Mouse (Mus musculus) heart, postnatal 10 days (tissue): ENCODE results near the gene Glod4. TPM values are rescaled to one million over a fixed set of nuclear protein-coding genes. Genes with fewer than 3 reads are reported as not detected.
"Not testable (repeated sequence)": the region's sequence is repeated elsewhere in the genome, so short reads cannot be mapped to it uniquely, and the experiment has no call there.

ENCODE experiments used
- DNase-seq, 2 experiments: peaks; one replicate each; pipeline ENCODE4 v3.0.0; 2021
- intact Hi-C: fragments of 180-260 bp; cut with DNase I; formaldehyde crosslinking; loops from one replicate; pipeline ENCODE4 v1.15.1; 2025
- total RNA-seq, 2 experiments: library from RNA; stranded (reverse); gene quantifications; 2 replicates each; pipeline ENCODE4 v1.2.3; 2021

Gene Glod4
- total RNA-seq, 2 experiments from 2014 or later: 51.3 to 53.7 TPM

DNA sequence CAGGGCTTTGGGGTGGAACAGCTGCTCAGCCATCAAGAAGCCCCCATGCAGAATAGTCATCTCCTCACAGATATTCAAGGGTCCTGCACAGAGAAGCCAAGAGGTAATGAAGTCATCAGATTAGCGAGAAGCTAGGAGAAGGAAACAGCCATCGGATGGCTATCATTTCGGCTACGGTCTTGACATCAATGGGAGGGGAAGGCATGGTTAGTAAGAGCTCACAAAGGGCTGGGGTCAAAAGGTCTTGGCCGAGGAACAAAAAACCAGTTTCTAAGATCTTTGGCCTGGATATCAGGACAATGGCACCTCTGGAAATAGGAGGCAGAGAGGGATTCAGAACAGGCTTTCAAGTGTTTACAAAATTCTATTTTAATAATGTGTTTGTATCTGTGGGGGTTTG, 29.7 kb downstream of the Glod4 start:
- no peak for DNase-seq
- intact Hi-C loops: no loop called here

DNA sequence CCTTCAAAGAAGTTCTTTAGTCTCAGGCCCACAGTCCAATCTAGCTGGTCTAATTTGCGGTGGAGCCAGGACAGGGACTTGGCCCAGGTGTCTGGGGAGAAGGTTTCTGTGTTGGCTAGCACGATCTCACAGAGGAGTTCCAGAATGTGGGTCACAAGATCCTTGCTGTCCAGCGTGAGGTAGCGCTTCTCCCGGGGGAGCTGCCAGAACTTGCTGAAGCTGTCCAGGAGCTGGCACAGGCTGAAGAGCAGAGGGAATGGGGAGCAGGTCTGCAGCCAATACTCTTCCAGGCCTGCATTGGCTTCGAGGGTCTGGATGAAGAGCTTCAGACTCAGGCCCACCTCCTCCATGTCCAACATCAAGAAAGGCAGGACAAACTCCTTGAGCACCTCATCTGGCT, 31.9 kb downstream of the Glod4 start:
- intact Hi-C loops, DNase-seq: not testable (repeated sequence)

DNA sequence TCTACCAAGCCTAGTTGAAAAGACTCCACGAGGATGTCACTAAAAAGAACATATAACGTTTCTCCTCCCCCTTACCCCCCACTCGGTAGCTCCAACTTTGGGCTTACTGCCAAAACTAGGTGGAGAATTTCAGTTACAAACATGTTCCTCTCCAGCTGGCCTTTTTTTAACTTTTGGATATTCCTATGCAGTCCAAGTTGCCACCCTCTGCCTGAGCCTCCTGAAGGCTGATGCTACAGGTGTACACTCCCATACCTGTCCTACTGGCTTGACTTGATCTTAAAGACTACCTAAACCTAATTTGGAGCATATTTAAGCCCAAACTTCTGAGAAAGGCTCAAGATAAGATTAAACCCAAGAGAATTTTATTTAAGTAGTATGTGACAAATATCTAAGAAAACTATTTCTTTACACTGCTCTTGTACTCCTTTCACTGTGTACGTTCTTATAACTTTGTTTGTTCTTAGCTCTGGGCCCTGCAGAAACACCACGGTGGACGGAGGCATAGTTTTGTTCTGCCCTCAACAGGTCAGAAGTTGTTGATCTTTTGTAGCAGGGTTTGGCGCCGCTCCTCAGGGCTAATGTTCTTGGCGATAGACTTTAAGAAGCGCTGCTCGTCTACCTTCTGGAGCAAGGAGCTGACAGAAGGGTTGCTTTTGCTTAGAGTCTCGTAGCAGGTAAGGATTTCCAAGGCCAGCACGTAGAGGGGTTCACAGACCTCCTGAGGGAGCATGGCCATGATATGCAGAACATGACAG, 33.1 kb downstream of the Glod4 start:
- no peak for DNase-seq
- intact Hi-C loops: no loop called here

DNA sequence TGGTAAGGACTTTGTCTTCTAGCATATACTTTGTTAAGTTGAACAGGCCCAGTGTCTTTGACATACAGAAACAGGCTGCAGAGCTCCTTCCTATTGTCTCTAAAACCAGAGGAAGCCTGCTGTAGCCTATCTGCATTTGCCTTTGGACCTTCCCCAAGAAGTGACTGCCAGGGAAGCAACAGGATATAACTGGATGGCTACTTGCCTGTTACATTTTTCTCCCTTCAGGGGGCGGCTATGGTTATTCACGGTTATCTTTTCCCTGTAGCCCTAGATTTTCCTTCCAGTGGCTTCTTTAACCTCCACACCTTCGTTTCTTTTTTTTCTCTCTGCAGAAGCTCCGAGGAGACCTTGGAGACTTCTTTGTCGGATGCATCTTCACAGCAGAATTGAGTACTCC, 36.7 kb downstream of the Glod4 start:
- intact Hi-C loops: no loop called here
- peak; percentile 40 to 43 for DNase-seq

DNA sequence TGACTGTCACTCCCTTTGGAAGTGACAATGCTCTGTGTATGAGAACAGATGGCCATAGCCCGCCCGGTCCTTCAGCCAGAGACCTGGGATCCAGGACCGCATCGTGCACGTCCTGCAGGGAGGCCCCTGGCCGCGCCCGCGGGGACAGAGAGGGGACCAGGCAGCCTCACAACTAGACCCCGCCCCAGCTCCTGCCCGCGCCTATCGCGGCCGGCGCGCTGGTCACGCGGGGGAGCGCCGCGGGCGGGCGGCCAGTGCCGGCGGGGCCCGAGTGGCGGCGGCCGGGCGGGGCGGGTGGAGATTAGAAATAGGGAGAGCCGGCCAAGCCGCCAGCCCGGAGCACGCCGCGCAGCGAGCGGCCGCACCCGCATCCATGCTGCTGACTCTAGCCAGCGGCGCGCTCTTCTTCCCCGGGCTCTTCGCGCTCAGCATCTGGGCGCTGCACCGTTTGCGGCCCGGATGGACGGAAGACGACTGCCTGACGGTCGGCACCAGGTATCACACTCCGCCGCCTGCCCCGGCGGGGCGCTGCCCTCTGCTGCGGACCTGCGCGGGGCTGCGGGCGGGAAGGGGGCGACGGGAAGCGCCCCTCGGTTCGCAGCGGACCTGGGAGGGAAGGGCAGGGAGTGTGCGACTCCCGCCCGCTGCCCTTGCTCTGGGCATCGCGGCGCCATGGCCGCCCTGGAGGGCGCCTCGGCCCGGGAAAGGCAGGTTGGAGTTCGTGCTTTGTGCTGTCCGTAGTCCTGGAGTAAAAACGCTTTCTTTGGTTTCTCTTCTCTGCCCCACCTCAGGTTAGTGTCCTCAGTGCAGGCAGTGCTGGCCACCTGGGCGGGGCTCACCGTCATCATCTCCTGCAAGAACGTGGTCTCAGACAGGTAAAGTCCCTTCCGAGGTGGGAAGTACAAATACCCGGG, 41.5 kb downstream of the Glod4 start:
- DNase-seq: peak; percentile 88 to 91
- intact Hi-C loops: no loop called here

DNA sequence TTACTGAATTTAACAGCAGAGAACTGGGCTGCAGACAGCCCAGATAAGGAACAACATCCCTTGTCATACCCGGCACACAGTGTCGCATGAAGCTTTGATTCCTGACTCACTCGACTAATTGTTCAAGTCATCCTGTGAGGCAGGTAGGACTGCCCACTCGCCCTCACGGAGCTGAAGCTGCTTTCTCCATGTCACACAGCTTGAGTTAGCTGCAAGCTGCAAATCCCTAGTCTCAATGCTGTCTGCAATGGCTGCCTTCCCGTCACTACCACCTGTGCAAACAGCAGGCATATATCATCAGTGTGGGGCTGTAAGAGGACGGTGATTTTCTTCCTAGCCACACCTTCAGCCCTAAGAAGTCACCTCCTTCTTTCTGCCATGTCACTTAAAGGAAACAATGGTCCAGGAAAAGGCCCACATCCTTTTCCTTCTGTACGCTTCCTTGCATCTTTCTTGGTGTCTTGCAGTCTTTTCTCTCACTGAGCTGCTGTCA, 46.5 kb downstream of the Glod4 start:
- no peak for DNase-seq
- intact Hi-C loops: no loop called here

DNA sequence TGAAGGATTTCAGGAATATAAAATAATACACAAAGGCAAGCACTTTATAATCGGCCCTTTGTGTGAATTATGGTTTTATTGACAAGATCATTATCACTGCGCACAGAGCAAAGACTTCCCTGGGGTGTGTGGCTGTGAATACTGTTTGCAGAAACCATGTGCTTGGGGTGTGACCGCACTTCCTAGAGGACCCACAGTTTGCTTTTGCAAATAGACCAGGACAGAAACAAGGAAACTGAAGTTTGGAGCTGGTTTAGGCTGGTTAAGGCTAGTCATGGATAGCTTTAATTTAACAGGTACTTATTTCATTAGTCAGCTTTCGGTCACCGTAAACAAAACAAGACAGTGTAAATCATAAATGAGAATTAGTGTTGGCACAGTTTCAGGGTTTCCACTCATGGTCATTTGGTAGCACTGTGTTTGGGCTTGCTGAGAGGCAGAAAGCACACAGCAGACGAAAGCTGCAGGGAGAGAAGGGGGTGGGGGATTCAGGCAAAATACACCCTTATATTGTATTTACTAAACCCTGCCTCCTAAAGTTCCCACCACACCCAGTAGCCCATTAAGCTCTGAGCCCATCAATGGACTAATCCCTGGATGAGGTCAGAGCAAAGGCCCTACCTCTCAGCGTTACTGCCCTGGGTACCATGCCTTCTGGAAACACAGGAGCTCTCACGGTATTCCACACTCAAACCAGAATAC, 47.1 kb downstream of the Glod4 start:
- DNase-seq: no peak
- intact Hi-C loops: no loop called here

DNA sequence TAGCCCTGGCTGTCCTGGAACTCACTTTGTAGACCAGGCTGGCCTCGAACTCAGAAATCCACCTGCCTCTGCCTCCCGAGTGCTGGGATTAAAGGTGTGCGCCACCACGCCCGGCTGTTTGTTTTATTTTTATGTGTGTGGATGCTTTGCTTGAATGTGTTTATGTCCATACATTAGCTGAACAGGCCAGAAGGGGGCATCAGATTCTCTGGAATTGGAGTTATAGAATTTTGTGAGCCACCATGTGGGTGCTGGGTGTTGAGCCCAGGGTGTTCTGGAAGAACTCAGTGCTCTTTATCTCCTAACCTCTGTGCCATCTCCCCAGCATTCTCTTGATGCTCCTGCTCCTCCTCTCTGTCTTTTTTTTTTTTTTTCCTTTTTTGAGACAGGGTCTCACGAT, 56.6 kb downstream of the Glod4 start:
- intact Hi-C loops: no loop called here
- no peak for DNase-seq

DNA sequence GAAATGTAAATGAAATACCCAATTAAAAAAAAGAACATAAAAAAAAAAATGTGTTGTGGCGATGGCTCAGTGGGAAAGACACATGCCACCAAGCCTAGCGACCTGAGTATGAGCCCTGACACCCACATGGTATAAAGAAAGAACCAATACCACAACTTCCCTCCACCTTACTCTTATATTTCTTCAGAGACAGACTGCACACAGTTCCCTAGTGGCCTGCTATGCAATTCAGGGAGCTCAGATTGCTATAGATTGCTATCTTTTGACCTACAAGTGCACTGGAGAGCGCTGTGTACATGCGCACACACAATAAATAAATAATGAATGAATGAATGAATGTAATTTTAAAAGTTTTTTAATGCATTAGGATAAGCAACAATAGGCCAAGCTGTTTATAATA, 59.8 kb downstream of the Glod4 start:
- intact Hi-C loops: no loop called here
- no peak for DNase-seq

DNA sequence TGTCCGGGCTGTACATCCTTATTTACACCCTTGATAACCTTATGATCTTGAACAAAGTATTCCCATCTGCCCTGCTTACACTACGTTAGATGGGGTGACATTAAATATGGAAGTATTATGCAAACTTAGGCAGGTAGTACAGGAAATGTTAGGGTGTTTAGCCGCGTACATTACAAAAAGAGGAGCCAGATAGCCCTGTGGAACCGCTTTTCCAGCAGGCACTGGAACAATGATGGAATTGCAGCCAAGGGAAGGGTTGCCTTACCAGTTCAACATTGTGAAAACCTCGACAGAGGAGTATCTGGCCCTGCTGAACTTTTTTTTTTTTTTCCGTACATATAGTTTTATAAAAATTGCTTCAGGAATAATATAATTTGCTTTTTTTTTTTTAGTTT, 63.4 kb downstream of the Glod4 start:
- intact Hi-C loops: no loop called here
- DNase-seq: no peak

DNA sequence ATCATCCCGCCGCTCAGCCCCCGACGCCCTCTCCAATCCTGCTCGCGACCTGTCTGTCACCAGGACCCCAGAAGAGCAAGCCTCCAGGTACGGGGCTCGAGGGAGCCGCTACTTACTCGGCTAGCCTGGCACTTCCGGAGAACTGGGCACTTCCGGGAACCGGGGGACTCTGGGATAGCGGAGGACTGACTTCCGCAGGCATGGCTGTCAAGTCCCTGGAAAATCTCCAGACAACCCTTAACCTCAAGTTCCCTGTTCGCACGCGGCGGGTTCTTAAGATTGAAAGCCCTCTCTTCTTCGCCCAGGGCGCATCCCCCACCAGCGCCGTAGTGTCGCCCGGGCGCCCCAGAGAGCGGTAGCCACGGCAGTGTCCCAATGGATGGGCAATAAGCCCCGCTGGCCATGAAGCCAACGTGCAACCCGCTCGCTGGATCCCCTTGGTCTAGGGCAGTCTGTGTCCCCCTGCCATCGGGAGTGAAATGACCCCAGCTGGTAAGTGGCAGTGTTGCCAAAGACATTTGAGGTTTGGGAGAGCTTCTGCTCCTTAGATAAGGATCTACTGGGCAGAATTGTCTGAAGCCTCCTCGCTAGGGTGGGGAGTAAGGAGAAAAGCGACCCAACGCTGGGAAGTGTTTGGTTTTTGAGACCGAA, 63.9 kb downstream of the Glod4 start, which contains the start of the genes Vps53 and Fam57a:
TSS of gene Vps53 (minus strand) at position 153 of the 651 bp plus-strand sequence.
TSS of gene Fam57a (plus strand) at position 177 of the 651 bp plus-strand sequence.
- DNase-seq: peak; percentile 90 to 93
- intact Hi-C loops: loop anchor here (1.0 kb wide), 1 partner anchor 38 kb away; the partner anchor contains the start of genes Dbil5 and Gemin4

DNA sequence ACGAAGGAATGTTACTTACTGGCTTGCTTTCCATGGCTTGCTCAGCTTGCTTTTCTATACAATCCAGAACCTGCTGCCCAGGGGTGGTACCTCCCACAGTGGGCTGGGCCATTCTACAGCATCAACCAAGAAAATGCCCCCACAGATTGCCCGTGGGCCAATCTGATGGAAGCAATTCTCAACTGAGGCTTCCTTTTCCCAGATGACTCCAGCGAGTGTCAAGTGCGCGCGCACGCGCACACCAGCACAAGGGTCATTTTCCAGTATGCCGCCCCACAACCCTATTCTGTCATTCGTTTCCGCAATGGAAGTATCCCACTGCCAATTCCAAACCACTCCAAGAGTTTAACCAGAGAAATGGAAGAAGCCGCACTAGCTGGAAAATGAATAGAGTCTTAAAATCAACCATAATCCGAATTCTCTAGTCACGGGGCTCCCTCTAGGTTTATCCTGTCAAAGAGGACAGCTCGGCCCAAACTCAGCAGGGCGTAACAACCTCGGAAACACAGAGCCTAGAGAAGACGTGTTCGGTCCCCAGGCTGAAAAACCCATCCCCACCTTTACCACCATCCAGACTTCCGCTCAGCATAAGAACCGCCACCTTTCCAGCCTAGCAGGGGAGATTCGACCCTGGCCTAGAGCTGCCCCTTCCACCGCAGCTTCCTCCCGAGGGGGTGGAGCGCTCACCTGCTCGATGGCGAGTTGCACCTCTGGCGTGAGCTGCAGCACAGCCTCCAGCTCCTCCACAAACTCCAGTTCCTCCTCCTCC, 64.6 kb downstream of the Glod4 start:
- peak in 1 of 2 experiments; percentile 42 for DNase-seq
- intact Hi-C loops: loop anchor here (1.0 kb wide), 1 partner anchor 38 kb away; the partner anchor contains the start of genes Dbil5 and Gemin4

DNA sequence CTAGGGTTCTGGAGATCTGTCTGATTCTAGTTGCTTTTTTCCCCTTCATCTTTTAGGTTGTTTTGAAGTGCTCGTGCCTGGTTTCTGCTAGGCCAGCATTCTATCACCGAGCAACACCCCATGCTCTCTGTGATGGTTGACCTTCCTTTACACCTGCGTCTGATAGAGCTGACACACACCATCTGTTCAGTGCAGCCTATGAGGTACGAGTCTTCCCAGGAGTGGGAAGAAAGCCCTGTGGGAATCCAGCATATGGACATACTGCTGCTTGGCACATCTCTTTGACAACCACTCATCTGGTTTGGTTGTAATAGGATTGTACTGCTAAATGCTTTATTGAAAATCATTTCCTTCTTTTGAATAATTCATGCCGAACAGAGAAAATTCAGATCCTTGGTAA, 73.3 kb downstream of the Glod4 start:
- no peak for DNase-seq
- intact Hi-C loops: no loop called here

DNA sequence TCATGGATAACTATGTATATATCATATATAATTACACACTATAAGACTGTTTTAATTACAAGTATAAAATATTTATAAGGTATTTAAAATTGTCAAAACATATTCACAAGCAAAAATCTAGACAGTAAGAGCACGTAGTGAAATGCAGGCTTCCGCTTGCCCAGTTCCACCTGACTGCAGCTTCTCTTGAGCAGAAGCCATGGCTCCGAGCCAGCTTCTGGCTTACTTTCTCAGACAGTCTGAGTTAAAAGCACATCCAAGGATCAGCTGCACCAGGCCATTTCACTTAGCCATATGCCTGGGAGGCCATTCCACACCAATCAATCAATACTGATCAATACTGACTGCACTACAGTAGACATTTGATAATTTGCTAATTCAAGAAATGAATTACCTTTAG, 74.5 kb downstream of the Glod4 start:
- DNase-seq: no peak
- intact Hi-C loops: loop anchor here (5.0 kb wide), 4 partner anchors 167 to 457 kb away; no protein-coding TSS in a partner anchor

DNA sequence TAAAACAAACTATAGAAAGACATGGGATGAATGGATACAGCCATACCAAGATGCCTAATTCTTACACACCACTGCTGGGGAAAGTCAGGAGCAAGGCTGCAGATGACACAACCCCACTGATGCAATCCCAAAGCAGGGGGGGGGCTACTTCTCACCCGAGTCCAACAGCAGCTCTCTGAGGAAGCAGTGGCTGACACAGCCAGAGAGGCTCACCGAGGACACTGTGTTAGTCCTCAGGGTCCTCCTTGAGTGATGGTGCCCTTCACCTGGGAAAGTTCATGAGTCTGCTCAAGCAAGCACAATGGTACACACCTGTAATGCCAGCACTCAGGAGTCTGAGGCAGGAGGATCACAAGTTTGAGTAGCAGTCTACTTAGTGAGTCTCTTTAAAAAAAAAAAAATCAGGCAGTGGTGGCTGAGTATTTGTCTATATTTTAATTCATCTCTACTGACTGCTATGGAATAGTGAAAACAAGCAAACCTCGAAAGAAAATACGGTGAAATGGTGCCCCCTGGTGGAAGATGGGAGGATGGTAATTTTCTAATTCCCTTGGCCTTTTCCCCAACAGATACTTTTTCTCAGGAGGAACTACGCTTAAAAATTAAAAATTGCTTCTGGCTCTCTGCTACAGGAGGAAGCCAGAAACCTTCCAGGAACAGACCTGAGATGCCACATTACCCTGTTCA, 76.3 kb downstream of the Glod4 start:
- intact Hi-C loops: loop anchor here (1.0 to 5.0 kb wide), 7 partner anchors 81 to 455 kb away; partner anchors contain the start of gene Rflnb
- DNase-seq: peak; percentile 82 to 91

DNA sequence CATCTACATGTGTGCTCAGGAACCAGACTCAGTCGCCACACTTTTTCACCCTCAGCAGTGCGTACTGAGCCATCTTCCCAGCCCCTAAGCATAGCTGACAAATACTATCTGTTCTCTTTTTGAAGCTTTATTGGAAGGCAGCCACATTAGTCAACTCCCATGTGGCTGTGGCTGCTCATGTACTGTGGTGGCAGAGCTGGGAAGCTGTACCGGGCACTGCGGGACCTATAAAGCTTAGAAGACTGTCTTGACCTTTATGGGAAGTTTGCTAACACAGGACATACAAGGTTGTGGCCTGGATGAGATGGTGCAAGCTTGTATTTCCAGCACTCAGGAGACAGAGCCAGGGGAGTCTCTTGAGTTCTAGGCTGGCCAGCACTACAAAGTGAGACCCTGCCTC, 76.9 kb downstream of the Glod4 start:
- intact Hi-C loops: loop anchor here (1.0 to 5.0 kb wide), 7 partner anchors 80 to 454 kb away; partner anchors contain the start of gene Rflnb
- no peak for DNase-seq

DNA sequence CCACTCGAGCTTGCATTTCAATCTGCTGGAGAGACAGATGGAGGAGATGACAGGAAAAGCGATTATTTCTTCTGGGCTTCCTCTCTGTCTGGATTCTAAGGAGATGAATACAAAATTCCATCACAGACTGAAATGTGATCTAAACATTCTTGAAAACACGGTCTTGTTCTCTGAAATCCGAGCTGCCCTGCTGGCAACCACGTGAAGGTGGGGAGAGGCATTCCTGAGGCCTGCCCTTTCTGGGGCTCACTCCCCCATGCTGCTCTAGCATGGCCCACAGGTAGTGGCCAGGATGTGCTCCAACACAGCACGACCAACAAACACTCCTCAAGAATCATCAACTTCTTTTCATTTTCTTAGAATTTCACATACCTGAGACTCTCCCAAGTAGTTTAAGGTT, 83.3 kb downstream of the Glod4 start:
- intact Hi-C loops: no loop called here
- no peak for DNase-seq

DNA sequence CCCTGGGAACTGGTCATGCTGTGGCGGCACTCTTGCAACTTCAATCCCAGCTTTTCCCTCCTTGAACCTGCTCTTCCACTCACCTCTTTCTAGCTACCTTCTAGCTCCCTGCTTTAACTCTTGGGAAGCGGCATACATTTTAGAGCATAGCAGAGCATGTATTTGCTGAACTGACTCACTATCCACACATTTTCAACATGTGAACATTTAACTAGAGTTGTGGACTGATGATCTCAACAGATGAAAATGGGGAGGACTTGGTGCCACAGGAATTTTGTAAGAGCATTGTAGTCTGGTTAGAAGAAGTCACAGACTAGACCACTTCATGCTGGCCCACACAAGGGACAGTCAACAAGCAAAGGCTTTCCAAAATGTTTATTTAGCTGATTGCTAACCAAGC, 85.2 kb downstream of the Glod4 start:
- intact Hi-C loops: no loop called here
- no peak for DNase-seq

DNA sequence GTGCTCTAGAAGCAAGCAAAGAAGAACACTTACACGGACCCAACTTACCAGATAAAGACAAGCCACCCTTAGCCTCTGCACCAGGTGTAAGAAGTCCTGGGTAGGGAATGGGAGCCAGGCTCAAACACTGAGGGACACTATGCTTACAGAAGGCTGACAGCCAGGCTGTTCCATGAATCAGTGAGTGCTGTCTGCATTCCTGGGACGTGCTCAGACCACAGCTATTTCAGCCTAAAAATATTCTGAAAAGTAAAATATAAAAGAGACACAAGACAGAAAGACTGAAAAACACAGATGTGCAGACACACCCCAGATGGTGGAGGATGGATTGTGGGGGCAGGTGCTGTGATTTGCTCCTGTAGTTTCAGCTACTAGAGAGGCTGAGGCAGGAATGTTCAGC, 88.7 kb downstream of the Glod4 start:
- DNase-seq: no peak
- intact Hi-C loops: no loop called here
